Mouse (Mus musculus): ENCODE measurements around the gene Xxylt1. TPM values are rescaled to one million over a fixed set of nuclear protein-coding genes. Genes with fewer than 3 reads are reported as not detected.

Xxylt1 gene
- total RNA-seq, 2 experiments from 2014 or later: 22.2 to 22.7 TPM

- DNase-seq (ENCODE audit: low spot score in 2 of 2): no peak
Observed at GRCm38 (mm10) chr16:30961176-30961575, 120.1 kb downstream of the Xxylt1 start.

- DNase-seq (ENCODE audit: low spot score in 2 of 2): no peak
Observed at GRCm38 (mm10) chr16:30960266-30960665, 121.0 kb downstream of the Xxylt1 start.

- DNase-seq (ENCODE audit: low spot score in 2 of 2): no peak
Observed at GRCm38 (mm10) chr16:30959692-30960091, 121.5 kb downstream of the Xxylt1 start.

GRCm38 (mm10) chr16:30956141-30956540, 125.1 kb downstream of the Xxylt1 start:
- DNase-seq (ENCODE audit: low spot score in 2 of 2): no peak

GRCm38 (mm10) chr16:30948636-30949035, 132.6 kb downstream of the Xxylt1 start:
- no peak for DNase-seq (ENCODE audit: low spot score in 2 of 2)

- DNase-seq (ENCODE audit: low spot score in 2 of 2): no peak
Observed at GRCm38 (mm10) chr16:30948216-30948615, 133.0 kb downstream of the Xxylt1 start.

GRCm38 (mm10) chr16:30944886-30945285, 136.3 kb downstream of the Xxylt1 start:
- DNase-seq (ENCODE audit: low spot score in 2 of 2): no peak

- DNase-seq (ENCODE audit: low spot score in 2 of 2): no peak
Observed at GRCm38 (mm10) chr16:30943919-30944318, 137.3 kb downstream of the Xxylt1 start.

- no peak for DNase-seq (ENCODE audit: low spot score in 2 of 2)
Observed at GRCm38 (mm10) chr16:30940699-30941098, 140.5 kb downstream of the Xxylt1 start.

- DNase-seq (ENCODE audit: low spot score in 2 of 2): no peak
Observed at GRCm38 (mm10) chr16:30939903-30940302, 141.3 kb downstream of the Xxylt1 start.

GRCm38 (mm10) chr16:30939210-30939609, 142.0 kb downstream of the Xxylt1 start:
- no peak for DNase-seq (ENCODE audit: low spot score in 2 of 2)

- no peak for DNase-seq (ENCODE audit: low spot score in 2 of 2)
Observed at GRCm38 (mm10) chr16:30938664-30939063, 142.6 kb downstream of the Xxylt1 start.

- no peak for DNase-seq (ENCODE audit: low spot score in 2 of 2)
Observed at GRCm38 (mm10) chr16:30937665-30938064, 143.6 kb downstream of the Xxylt1 start.

GRCm38 (mm10) chr16:30936471-30936870, 144.8 kb downstream of the Xxylt1 start:
- no peak for DNase-seq (ENCODE audit: low spot score in 2 of 2)

GRCm38 (mm10) chr16:30936012-30936461, 145.2 kb downstream of the Xxylt1 start:
- no peak for DNase-seq (ENCODE audit: low spot score in 2 of 2)

GRCm38 (mm10) chr16:30934967-30935690, 146.1 kb downstream of the Xxylt1 start:
- DNase-seq (ENCODE audit: low spot score in 2 of 2): no peak

GRCm38 (mm10) chr16:30934205-30934780, 146.9 kb downstream of the Xxylt1 start:
- DNase-seq (ENCODE audit: low spot score in 2 of 2): no peak

GRCm38 (mm10) chr16:30933366-30933765, 147.9 kb downstream of the Xxylt1 start:
- DNase-seq (ENCODE audit: low spot score in 2 of 2): no peak

GRCm38 (mm10) chr16:30932791-30933190, 148.4 kb downstream of the Xxylt1 start:
- DNase-seq (ENCODE audit: low spot score in 2 of 2): no peak

- DNase-seq (ENCODE audit: low spot score in 2 of 2): no peak
Observed at GRCm38 (mm10) chr16:30932196-30932595, 149.0 kb downstream of the Xxylt1 start.

GRCm38 (mm10) chr16:30929165-30929564, 152.1 kb downstream of the Xxylt1 start:
- DNase-seq (ENCODE audit: low spot score in 2 of 2): no peak

GRCm38 (mm10) chr16:30928076-30928750, 153.0 kb downstream of the Xxylt1 start:
- DNase-seq (ENCODE audit: low spot score in 2 of 2): no peak
